Mouse (Mus musculus) megakaryocyte, embryonic 14.5 days (primary cell): ENCODE results near the gene Eno3.

ENCODE experiments used
- FLI1 ChIP-seq: IDR thresholded peaks from 2 replicates; pipeline ENCODE4 v1.6.1; 2012; ENCODE audit warnings: low read length, inconsistent platforms, mixed read lengths
- GATA1 ChIP-seq: IDR thresholded peaks from 3 replicates; pipeline ENCODE4 v1.6.1; 2012; ENCODE audit warnings: mixed read lengths, low read length, inconsistent platforms, borderline replicate concordance

GRCm38 (mm10) chr11:70629557-70629956 lies 27.4 kb upstream of the Eno3 start:
- TF ChIP-seq GATA1 (no peak), FLI1 (no peak)
